Mouse (Mus musculus): ENCODE measurements around the gene Acyp2.
"Not testable (repeated sequence)": the region's sequence is repeated elsewhere in the genome, so short reads cannot be mapped to it uniquely, and the experiment has no call there.

The Acyp2 gene

GRCm38 (mm10) chr11:30649001-30649637, at the start of gene Acyp2:
Acyp2 (minus strand) TSS chr11:30649587.
- in situ Hi-C loops (cut with MboI; ENCODE audit: low pct_unique_long_range_greater_than_20kb in 1 of 2, low sequenced_read_pairs in 2 of 2, unreplicated experiment in 1 of 2) = no loop called here

DNA sequence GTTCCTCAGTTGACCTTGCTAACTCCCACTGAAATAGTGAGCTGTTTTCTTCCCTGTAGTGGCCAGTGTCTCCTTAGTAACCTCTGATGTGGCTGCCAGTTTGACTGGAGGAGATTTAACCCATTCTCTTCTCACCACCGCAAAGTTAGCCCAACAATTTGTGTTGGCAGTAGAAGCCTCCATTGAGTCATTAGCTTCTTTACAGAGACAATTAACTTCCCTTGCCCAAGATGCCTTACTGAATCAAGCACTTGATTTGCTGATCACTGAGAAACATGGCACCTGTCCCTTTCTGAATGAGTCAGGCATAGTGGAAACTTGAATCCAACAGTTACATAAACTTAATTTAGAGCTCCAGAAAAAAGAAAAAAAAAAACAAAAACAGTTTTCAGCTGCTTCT, 40.0 kb upstream of the Acyp2 start:
- in situ Hi-C loops (cut with MboI; ENCODE audit: low pct_unique_long_range_greater_than_20kb in 1 of 2, low sequenced_read_pairs in 2 of 2, unreplicated experiment in 1 of 2) = loop anchor here (10.0 kb wide), 2 partner anchors 55 to 105 kb away; no protein-coding TSS in a partner anchor

GRCm38 (mm10) chr11:30676086-30676485, 26.7 kb upstream of the Acyp2 start:
- in situ Hi-C loops (cut with MboI; ENCODE audit: low pct_unique_long_range_greater_than_20kb in 1 of 2, low sequenced_read_pairs in 2 of 2, unreplicated experiment in 1 of 2) = no loop called here

DNA sequence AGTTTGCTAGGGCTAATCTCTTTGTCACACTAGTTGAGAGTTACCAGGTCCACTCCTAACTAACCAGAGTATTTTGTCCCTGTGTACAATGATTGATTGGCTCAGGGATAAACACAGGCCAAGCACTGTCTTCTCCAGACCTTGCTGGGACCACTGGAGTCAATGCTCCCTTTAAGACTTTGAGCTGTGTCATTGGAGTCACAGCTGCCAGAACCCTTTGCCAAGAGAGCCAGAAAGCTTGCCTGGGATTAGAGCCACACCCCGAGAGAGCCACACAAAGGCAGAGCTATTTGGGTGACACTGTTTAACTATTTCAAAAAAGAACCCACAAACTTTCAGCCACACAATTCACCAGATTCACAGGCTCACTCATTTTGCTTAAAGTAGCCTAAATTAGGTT, 23.3 kb upstream of the Acyp2 start:
- in situ Hi-C loops (cut with MboI; ENCODE audit: low pct_unique_long_range_greater_than_20kb in 1 of 2, low sequenced_read_pairs in 2 of 2, unreplicated experiment in 1 of 2) = loop anchor here in 1 of 2 experiments (25.0 kb wide), 1 partner anchor 215 kb away; the partner anchor contains the start of genes Asb3 and Gpr75

DNA sequence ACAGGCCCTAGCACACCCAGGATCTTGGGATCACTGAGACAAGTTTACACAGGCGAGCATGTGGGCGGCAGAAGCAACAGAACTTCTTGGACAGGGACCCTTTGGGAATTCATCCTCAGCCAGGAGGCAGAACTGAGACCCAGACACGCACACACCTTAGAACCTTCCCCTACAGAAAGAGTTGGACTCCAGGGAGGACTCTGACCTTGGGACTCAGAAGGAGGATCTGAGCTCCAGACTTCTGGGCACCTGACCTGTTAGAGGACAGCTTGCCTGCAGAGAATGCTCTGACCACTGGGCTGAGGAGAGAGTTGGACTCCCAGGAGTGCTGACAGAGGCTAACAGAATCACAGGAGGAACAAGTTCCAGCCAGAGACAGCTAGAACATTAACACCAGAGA, 13.6 kb upstream of the Acyp2 start:
- in situ Hi-C loops (cut with MboI; ENCODE audit: low pct_unique_long_range_greater_than_20kb in 1 of 2, low sequenced_read_pairs in 2 of 2, unreplicated experiment in 1 of 2) = loop anchor here (10.0 to 25.0 kb wide), 2 partner anchors 224 to 568 kb away; partner anchors contain the start of genes Asb3 (in 1 of the 2) and Gpr75 (in 1 of the 2)

- in situ Hi-C loops (cut with MboI; ENCODE audit: low pct_unique_long_range_greater_than_20kb in 1 of 2, low sequenced_read_pairs in 2 of 2, unreplicated experiment in 1 of 2) = loop anchor here (10.0 to 25.0 kb wide), 2 partner anchors 225 to 568 kb away; partner anchors contain the start of genes Asb3 (in 1 of the 2) and Gpr75 (in 1 of the 2)
Measured at GRCm38 (mm10) chr11:30662591-30662990, 13.2 kb upstream of the Acyp2 start.

DNA sequence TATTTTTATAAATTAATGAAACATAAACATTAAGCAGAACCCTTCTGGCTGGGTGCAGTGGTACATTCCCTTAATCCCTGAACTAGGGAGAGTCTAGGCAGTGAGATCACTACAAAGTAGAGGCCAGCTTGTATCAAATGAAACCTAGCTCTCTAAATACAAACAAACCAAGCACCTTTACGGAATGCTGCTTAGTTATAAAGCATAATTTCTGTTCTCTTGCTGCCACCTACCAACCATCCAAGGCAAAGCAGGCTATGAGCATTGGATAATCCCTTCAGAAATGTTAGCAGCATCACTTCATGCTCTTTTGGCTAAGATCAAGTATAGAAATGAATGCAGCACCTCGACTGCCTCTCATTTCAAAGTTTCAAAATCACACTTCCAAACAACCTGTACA, 7.7 kb upstream of the Acyp2 start:
- in situ Hi-C loops (cut with MboI; ENCODE audit: low pct_unique_long_range_greater_than_20kb in 1 of 2, low sequenced_read_pairs in 2 of 2, unreplicated experiment in 1 of 2) = loop anchor here (10.0 to 25.0 kb wide), 2 partner anchors 230 to 422 kb away; partner anchors contain the start of genes Asb3 (in 1 of the 2) and Gpr75 (in 1 of the 2)

GRCm38 (mm10) chr11:30656060-30656459, 6.7 kb upstream of the Acyp2 start:
- in situ Hi-C loops (cut with MboI; ENCODE audit: low pct_unique_long_range_greater_than_20kb in 1 of 2, low sequenced_read_pairs in 2 of 2, unreplicated experiment in 1 of 2) = loop anchor here (10.0 to 25.0 kb wide), 2 partner anchors 231 to 421 kb away; partner anchors contain the start of genes Asb3 (in 1 of the 2) and Gpr75 (in 1 of the 2)

DNA sequence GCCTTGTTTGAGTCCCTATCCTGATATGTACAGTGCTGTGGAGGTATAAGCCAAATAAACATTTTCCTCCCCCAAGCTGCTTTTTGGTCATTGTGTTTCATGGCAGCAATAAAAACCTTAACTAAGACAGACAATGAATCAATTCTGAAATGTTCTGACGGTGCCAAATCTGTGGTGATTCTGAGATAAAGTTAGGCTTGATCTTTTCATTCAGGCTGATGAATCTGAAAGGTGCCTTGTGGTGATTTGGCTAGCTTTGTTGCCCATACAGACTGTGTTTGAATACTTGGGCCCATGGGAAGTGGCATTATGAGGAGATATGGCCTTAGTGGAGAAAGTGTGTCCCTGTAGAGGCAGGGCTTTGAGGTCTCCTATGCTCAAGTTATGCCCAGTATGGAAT, 1.0 kb upstream of the Acyp2 start:
- in situ Hi-C loops (cut with MboI; ENCODE audit: low pct_unique_long_range_greater_than_20kb in 1 of 2, low sequenced_read_pairs in 2 of 2, unreplicated experiment in 1 of 2) = loop anchor here (10.0 to 25.0 kb wide), 2 partner anchors 237 to 416 kb away; partner anchors contain the start of genes Asb3 (in 1 of the 2) and Gpr75 (in 1 of the 2)

- in situ Hi-C loops (cut with MboI; ENCODE audit: low pct_unique_long_range_greater_than_20kb in 1 of 2, low sequenced_read_pairs in 2 of 2, unreplicated experiment in 1 of 2) = no loop called here
Measured at GRCm38 (mm10) chr11:30635674-30636073, 13.7 kb downstream of the Acyp2 start.

DNA sequence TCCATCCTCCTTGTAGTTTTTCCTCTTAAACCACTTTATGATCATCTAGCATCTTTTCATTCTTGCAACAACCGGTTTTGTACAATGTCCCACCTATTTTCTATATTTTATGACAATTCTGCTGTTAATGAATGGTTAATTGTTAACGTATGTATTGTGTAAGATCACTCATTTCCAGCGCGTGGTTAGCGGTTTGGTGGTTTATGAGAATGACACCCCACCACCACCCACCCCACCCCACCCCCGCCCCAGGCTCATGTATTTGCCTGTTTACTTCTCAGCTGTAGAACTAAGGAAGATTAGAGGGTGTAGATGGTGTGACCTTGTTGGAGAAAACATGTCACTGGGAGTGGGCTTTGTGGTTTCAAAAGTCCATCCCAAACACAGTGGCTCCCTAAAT, 18.9 kb downstream of the Acyp2 start:
- in situ Hi-C loops (cut with MboI; ENCODE audit: low pct_unique_long_range_greater_than_20kb in 1 of 2, low sequenced_read_pairs in 2 of 2, unreplicated experiment in 1 of 2) = no loop called here

DNA sequence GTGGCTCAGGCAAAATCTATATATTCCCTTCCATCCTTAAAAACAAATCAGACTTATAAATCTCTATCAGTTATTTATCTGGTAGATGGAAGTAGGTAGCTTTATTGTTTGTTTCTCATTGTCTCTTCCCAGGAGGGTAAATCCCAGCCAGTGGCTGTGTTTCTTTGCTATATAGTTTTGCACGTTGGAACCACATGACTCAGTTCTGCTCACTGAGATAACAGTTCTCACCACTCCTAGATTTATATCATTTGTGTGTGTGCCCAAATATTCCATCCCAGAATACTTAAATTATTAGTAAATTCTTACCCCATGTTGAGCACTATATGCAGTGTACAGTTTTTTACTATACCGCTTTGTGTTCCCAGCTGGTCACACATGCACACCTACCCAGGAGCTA, 26.2 kb downstream of the Acyp2 start:
- in situ Hi-C loops (cut with MboI; ENCODE audit: low pct_unique_long_range_greater_than_20kb in 1 of 2, low sequenced_read_pairs in 2 of 2, unreplicated experiment in 1 of 2) = no loop called here

- in situ Hi-C loops (cut with MboI; ENCODE audit: low pct_unique_long_range_greater_than_20kb in 1 of 2, low sequenced_read_pairs in 2 of 2, unreplicated experiment in 1 of 2) = not testable (repeated sequence)
Measured at GRCm38 (mm10) chr11:30621386-30622363, 27.7 kb downstream of the Acyp2 start.

DNA sequence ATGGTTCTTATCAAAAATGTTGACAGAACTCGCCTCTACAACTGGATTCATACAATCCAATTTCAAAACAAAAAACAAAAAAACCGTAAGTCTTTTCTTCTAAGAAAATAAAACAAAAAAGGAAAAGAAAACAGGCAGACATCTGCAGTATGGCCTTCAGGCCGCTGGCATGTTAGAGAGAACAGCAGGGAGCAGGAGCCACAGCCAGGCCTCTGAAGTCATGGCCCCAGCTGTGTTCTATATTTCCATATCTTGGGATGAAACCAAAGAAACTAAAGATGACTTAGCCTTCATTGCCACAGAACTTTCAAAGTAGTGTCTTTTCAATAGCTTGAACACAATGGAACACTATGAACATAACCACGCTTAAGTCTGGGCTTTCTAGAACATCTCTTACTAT, 31.2 kb downstream of the Acyp2 start:
- in situ Hi-C loops (cut with MboI; ENCODE audit: low pct_unique_long_range_greater_than_20kb in 1 of 2, low sequenced_read_pairs in 2 of 2, unreplicated experiment in 1 of 2) = no loop called here

- in situ Hi-C loops (cut with MboI; ENCODE audit: low pct_unique_long_range_greater_than_20kb in 1 of 2, low sequenced_read_pairs in 2 of 2, unreplicated experiment in 1 of 2) = no loop called here
Measured at GRCm38 (mm10) chr11:30617571-30618097, 31.8 kb downstream of the Acyp2 start.

DNA sequence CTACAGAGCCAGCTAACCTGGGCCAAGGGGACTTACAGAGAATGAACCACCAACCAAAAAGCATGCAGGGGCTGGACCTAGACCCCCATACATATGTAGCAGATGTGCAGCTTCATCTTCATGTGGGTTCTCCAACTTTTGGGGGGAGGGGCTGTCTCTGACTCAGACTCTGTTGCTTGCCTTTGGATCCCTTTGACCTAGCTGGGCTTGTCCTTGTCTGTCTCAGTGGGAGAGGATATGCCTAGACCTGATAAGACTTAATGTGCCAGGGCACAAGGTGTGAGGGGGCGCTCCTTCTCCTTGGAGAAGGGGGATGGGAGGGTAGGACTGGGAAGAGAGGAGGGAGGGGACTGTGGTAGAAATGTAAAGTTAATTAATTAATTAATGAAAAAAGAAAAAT, 33.4 kb downstream of the Acyp2 start:
- in situ Hi-C loops (cut with MboI; ENCODE audit: low pct_unique_long_range_greater_than_20kb in 1 of 2, low sequenced_read_pairs in 2 of 2, unreplicated experiment in 1 of 2) = no loop called here

- in situ Hi-C loops (cut with MboI; ENCODE audit: low pct_unique_long_range_greater_than_20kb in 1 of 2, low sequenced_read_pairs in 2 of 2, unreplicated experiment in 1 of 2) = no loop called here
Measured at GRCm38 (mm10) chr11:30613916-30614546, 35.4 kb downstream of the Acyp2 start.

- in situ Hi-C loops (cut with MboI; ENCODE audit: low pct_unique_long_range_greater_than_20kb in 1 of 2, low sequenced_read_pairs in 2 of 2, unreplicated experiment in 1 of 2) = no loop called here
Measured at GRCm38 (mm10) chr11:30612699-30613098, 36.7 kb downstream of the Acyp2 start.
